Mouse (Mus musculus): ENCODE data around the gene Disp3. TPM values are rescaled to one million over a fixed set of nuclear protein-coding genes. Genes with fewer than 3 reads are reported as not detected.

The Disp3 gene
- 16.1 and 19.1 TPM in 2 replicates for polyA plus RNA-seq (2015; fragmentation: Nextera tagmentation; extraction: Ambion mirVana)

- WGBS: under 1% methylated on average over 39 of the region's 54 CpGs
- H3K27ac ChIP-seq (replicated peaks): peak within 1 kb of the TSS; percentile 81
- 0 out of 2 replicates have a peak, but pooled peaks cover 4% of the 10 kb centered on the region for H3K27me3 ChIP-seq
- H3K4me1 ChIP-seq (replicated peaks): peaks cover 81% of the 10 kb centered on the region
- peak within 1 kb of the TSS; percentile 70 for H3K4me3 ChIP-seq
- peak within 1 kb of the TSS; percentile 92 for H3K9ac ChIP-seq
- no peaks in the 10 kb centered on the region for H3K36me3 ChIP-seq
- ATAC-seq (ENCODE audit: low read depth): peak; percentile 73
- no peaks in the 10 kb centered on the region for H3K9me3 ChIP-seq
- H3K4me2 ChIP-seq: peak within 1 kb of the TSS; percentile 85
Observed at GRCm38 (mm10) chr4:148287476-148288054, at the start of gene Disp3. Gene Disp3 (minus strand): TSS chr4:148287965.

GRCm38 (mm10) chr4:148330269-148330668, 42.5 kb upstream of the Disp3 start:
- Histone ChIP-seq H3K9ac (no peak overlapping the region), H3K27ac (replicated peaks) (no peak overlapping the region), H3K4me1 (replicated peaks) (peaks cover 58% of the 10 kb centered on the region), H3K27me3 (no peaks in the 10 kb centered on the region), H3K9me3 (no peaks in the 10 kb centered on the region), H3K4me2 (no peak overlapping the region), H3K36me3 (no peaks in the 10 kb centered on the region), H3K4me3 (no peak overlapping the region)
- no peak for ATAC-seq (ENCODE audit: low read depth)
- WGBS: 63% methylated on average over 2 of the region's 2 CpGs

- H3K9ac ChIP-seq: no peak overlapping the region
- H3K27me3 ChIP-seq: no peaks in the 10 kb centered on the region
- H3K9me3 ChIP-seq: no peaks in the 10 kb centered on the region
- H3K4me1 ChIP-seq (replicated peaks): peaks cover 66% of the 10 kb centered on the region
- WGBS: 40% methylated on average over 11 of the region's 11 CpGs
- no peak overlapping the region for H3K27ac ChIP-seq (replicated peaks)
- ATAC-seq (ENCODE audit: low read depth): no peak
- H3K36me3 ChIP-seq: no peaks in the 10 kb centered on the region
- H3K4me2 ChIP-seq: no peak overlapping the region
- no peak overlapping the region for H3K4me3 ChIP-seq
Observed at GRCm38 (mm10) chr4:148329431-148329830, 41.7 kb upstream of the Disp3 start.

GRCm38 (mm10) chr4:148328237-148328636, 40.5 kb upstream of the Disp3 start:
- Histone ChIP-seq H3K4me2 (no peak overlapping the region), H3K4me1 (replicated peaks) (peaks cover 63% of the 10 kb centered on the region), H3K4me3 (no peak overlapping the region), H3K27me3 (no peaks in the 10 kb centered on the region), H3K9ac (no peak overlapping the region), H3K36me3 (no peaks in the 10 kb centered on the region), H3K9me3 (no peaks in the 10 kb centered on the region), H3K27ac (replicated peaks) (peak overlapping the region; percentile 77; the same call in 1 of the 2 replicates)
- 80% methylated on average over 1 of the region's 1 CpGs for WGBS
- no peak for ATAC-seq (ENCODE audit: low read depth)

GRCm38 (mm10) chr4:148327266-148327997, 39.7 kb upstream of the Disp3 start:
- Histone ChIP-seq H3K36me3 (no peaks in the 10 kb centered on the region), H3K9ac (0 out of 2 replicates have a peak overlapping the region, but pooled peaks have one; percentile 22), H3K27me3 (no peaks in the 10 kb centered on the region), H3K27ac (replicated peaks) (peak overlapping the region; percentile 77), H3K9me3 (no peaks in the 10 kb centered on the region), H3K4me2 (peak overlapping the region; percentile 42), H3K4me1 (replicated peaks) (peaks cover 71% of the 10 kb centered on the region), H3K4me3 (0 out of 2 replicates have a peak overlapping the region, but pooled peaks have one; percentile 1)
- ATAC-seq (ENCODE audit: low read depth): peak; percentile 83
- 6% methylated on average over 19 of the region's 19 CpGs for WGBS

- Histone ChIP-seq H3K36me3 (no peaks in the 10 kb centered on the region), H3K9ac (no peak overlapping the region), H3K4me1 (replicated peaks) (peaks cover 78% of the 10 kb centered on the region), H3K27ac (replicated peaks) (peak overlapping the region; percentile 77), H3K27me3 (no peaks in the 10 kb centered on the region), H3K4me2 (peak overlapping the region; percentile 42), H3K9me3 (no peaks in the 10 kb centered on the region), H3K4me3 (no peak overlapping the region)
- peak; percentile 3; the same call in 1 of the 2 replicates for ATAC-seq (ENCODE audit: low read depth)
- WGBS: 30% methylated on average over 8 of the region's 8 CpGs
Observed at GRCm38 (mm10) chr4:148326791-148327190, 39.0 kb upstream of the Disp3 start.

GRCm38 (mm10) chr4:148325951-148326350, 38.2 kb upstream of the Disp3 start:
- 94% methylated on average over 3 of the region's 3 CpGs for WGBS
- Histone ChIP-seq H3K36me3 (no peaks in the 10 kb centered on the region), H3K4me1 (replicated peaks) (peaks cover 86% of the 10 kb centered on the region), H3K9me3 (no peaks in the 10 kb centered on the region), H3K4me3 (no peak overlapping the region), H3K9ac (no peak overlapping the region), H3K27me3 (no peaks in the 10 kb centered on the region), H3K27ac (replicated peaks) (no peak overlapping the region), H3K4me2 (no peak overlapping the region)
- no peak for ATAC-seq (ENCODE audit: low read depth)

GRCm38 (mm10) chr4:148325057-148325456, 37.3 kb upstream of the Disp3 start:
- no peaks in the 10 kb centered on the region for H3K9me3 ChIP-seq
- no peaks in the 10 kb centered on the region for H3K36me3 ChIP-seq
- H3K4me1 ChIP-seq (replicated peaks): peaks cover 88% of the 10 kb centered on the region
- no peak for ATAC-seq (ENCODE audit: low read depth)
- no peak overlapping the region for H3K4me2 ChIP-seq
- WGBS: 26% methylated on average over 2 of the region's 2 CpGs
- no peak overlapping the region for H3K9ac ChIP-seq
- H3K27me3 ChIP-seq: no peaks in the 10 kb centered on the region
- H3K4me3 ChIP-seq: no peak overlapping the region
- no peak overlapping the region for H3K27ac ChIP-seq (replicated peaks)

GRCm38 (mm10) chr4:148322152-148322551, 34.4 kb upstream of the Disp3 start:
- H3K9me3 ChIP-seq: no peaks in the 10 kb centered on the region
- H3K4me3 ChIP-seq: no peak overlapping the region
- 6% methylated on average over 10 of the region's 10 CpGs for WGBS
- peak overlapping the region; percentile 65 for H3K27ac ChIP-seq (replicated peaks)
- peak overlapping the region; percentile 1; the same call in 1 of the 2 replicates for H3K9ac ChIP-seq
- no peak overlapping the region for H3K4me2 ChIP-seq
- peak; percentile 29; the same call in 1 of the 2 replicates for ATAC-seq (ENCODE audit: low read depth)
- no peaks in the 10 kb centered on the region for H3K36me3 ChIP-seq
- peaks cover 89% of the 10 kb centered on the region for H3K4me1 ChIP-seq (replicated peaks)
- H3K27me3 ChIP-seq: no peaks in the 10 kb centered on the region

GRCm38 (mm10) chr4:148319366-148319765, 31.6 kb upstream of the Disp3 start:
- Histone ChIP-seq H3K9ac (no peak overlapping the region), H3K4me1 (replicated peaks) (peaks cover 81% of the 10 kb centered on the region), H3K9me3 (no peaks in the 10 kb centered on the region), H3K27me3 (no peaks in the 10 kb centered on the region), H3K27ac (replicated peaks) (no peak overlapping the region; the same call in 1 of the 2 replicates), H3K4me2 (no peak overlapping the region), H3K36me3 (no peaks in the 10 kb centered on the region), H3K4me3 (no peak overlapping the region)
- WGBS: 46% methylated on average over 12 of the region's 12 CpGs
- no peak for ATAC-seq (ENCODE audit: low read depth)

- Histone ChIP-seq H3K9ac (0 out of 2 replicates have a peak overlapping the region, but pooled peaks have one; percentile 2), H3K9me3 (no peaks in the 10 kb centered on the region), H3K4me3 (no peak overlapping the region), H3K36me3 (no peaks in the 10 kb centered on the region), H3K4me2 (no peak overlapping the region), H3K27me3 (no peaks in the 10 kb centered on the region), H3K4me1 (replicated peaks) (peaks cover 86% of the 10 kb centered on the region), H3K27ac (replicated peaks) (0 out of 2 replicates have a peak overlapping the region, but pooled peaks have one; percentile 4)
- no peak for ATAC-seq (ENCODE audit: low read depth)
- WGBS: 68% methylated on average over 16 of the region's 16 CpGs
Observed at GRCm38 (mm10) chr4:148315377-148316175, 27.8 kb upstream of the Disp3 start.

All from neural tube, embryonic 13.5 days (tissue).